Mouse (Mus musculus) olfactory bulb, adult 2 months (tissue): Measurements from ENCODE around the gene Plp2.

ENCODE experiments used
- CTCF ChIP-seq: fragments of 200-500 bp; IDR thresholded peaks from 2 replicates; pipeline ENCODE4 v1.5.1; 2012; ENCODE audit warnings: low read depth, mild to moderate bottlenecking, low read length, moderate library complexity; ENCODE audit not compliant: insufficient read depth
- POLR2A ChIP-seq: fragments of 200-500 bp; IDR thresholded peaks from 2 replicates; pipeline ENCODE4 v1.6.1; 2012; ENCODE audit warnings: mild to moderate bottlenecking, low read depth, low read length, moderate library complexity; ENCODE audit not compliant: insufficient read depth

DNA sequence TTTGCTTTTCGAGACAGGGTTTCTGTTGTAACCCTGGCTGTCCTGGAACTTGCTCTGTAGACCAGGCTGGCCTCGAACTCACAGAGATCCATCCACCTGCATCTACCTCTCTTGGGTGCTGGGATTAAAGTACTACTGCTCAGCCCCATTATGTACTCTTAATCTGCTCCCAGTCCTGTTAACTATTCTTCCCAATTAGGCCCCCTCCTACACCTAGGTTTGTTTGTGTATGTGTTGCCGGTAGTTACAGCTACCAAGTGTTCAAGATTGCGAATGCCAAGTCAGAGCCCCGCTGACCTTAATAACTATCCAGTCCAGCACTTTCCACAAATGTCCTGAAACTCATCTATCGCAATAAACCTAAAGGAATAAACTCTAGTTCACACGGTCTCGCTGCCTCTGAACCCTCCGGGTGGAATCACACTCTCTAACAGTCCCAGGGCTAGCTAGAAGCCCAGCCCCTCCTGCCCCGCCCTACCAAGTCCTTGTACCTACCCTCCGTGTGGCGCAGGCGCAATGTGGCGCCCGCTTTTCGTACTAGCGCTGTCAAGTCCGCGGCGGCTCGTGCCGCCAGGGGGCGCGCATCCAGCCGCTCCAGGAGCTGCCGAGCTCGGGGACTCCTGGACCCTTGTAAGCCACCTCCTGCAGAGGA, 8.3 kb upstream of the Plp2 start:
- TF ChIP-seq CTCF (peak; percentile 49; the same call in 1 of the 2 replicates), POLR2A (no peak)
